Mouse (Mus musculus): ENCODE measurements around the gene Mipep.

DNA sequence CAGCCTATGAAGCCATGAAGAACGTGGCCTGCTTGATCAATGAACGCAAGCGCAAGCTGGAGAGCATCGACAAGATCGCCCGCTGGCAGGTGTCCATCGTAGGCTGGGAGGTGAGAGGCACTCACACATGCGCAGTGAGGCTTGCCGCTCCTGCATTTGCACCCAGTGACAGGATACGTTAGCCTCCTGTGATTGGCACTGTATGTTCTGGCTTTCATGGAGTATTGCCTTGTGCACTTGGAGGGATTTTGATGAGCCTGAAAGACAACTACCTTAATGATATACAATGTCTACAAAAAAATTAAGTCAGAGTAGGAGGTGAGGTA lies 30.6 kb upstream of the Mipep start:
- TF ChIP-seq GATA1 (IDR thresholded peaks at IDR 0.05; ENCODE audit: borderline replicate concordance, low read length): no peak
- no peak for TF ChIP-seq FLI1 (IDR thresholded peaks at IDR 0.05; ENCODE audit: low read length)
